Mouse (Mus musculus): ENCODE data around the gene Smarcd3.

The Smarcd3 gene

DNA sequence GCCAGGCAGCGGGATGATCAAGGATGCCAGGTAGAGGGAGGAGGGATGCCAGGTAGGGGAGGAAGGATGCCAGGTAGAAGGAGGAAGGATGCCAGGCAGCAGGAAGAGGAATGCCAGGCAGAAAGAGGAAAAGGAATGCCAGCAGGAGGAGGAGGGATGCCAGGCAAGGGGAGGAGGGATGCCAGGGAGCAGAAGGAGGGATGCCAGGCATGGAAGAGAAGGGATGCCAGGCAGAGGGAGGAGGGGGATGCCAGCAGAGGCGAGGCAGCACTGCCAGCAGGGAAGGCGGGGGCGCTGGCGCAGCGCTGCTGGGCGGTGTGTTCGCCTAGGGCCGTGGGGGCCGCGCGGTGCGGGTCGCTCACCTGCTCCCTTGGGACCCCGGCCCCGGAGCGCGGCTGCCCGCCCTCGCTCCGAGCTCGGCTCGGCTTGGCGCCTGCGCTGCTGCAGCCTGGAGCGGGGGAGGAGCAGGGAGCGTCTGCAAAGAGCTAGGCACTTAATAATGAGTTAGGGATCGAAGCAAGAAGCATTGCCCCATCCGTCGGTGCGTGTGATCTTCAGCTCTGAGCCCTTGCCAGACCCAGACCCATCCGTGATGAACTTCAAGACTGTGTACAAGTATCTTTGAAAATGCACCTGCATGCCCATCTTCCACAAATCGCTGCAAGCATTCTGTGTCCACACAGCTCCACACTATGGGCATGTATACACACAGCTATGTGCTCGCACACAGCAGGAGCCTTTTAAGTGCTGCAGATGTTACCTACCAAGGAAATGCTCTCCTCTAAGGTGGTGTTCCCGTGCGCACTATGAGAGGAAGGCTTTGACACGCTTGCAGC, at the start of gene Smarcd3:
TSS of gene Smarcd3 (minus strand) at position 426 of the 836 bp plus-strand sequence.
- in situ Hi-C loops (cut with MboI, MseI) = no loop called here

DNA sequence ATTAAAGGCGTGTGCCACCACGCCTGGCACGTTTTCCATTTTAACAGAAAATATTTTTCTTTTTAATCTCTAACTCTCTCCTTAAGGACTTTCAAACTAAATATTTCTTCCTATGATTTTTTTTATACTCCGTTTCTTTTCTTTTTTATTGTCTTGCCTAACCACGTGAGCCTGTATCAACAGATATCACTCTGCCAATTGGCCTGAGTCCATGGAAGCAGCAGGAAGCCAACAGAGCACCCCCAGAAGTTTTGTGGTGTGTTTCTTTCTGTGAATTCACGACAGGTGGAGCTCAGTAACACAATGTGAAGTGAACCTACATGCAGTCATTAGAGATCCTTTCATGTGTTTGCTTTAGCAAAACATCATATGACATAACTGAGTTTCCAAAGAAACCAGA, 37.2 kb upstream of the Smarcd3 start:
- in situ Hi-C loops (cut with MboI, MseI) = loop anchor here (10.0 kb wide), 1 partner anchor 707 kb away; no protein-coding TSS in a partner anchor

DNA sequence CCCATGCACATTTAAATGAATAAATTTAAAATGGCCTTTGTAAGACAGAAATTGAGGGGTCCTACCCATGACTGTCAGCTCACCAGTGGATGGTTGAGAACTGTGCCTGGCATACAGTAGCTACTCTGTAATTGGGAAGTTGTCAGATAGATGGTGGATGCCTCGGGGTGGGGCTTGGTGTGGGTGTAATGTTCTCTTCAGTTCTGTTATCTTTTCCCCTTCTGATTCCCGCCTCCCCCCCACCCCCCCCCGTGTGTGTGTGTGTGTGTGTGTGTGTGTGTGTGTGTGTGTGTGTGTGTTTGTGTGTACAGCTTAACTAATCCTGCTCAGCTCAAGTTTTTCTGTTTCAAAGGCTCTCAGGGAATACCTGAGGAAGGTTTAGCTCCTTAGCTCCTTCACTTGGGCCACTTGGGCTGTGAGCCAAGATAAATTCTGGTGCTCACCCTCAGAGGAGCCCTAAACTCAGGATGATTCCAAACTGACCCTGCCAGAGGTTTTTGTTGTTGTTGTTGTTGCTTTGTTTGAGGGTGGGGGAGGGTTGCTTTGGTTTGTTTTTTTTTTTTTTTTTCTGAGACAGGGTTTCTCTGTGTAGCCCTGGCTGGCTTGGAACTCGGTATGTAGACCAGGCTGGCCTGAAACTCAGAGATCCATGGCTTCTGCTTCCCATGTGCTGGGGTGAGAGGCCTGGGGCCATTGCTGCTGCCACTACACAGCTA, 35.7 kb upstream of the Smarcd3 start:
- in situ Hi-C loops (cut with MboI, MseI) = loop anchor here (10.0 kb wide), 1 partner anchor 705 kb away; no protein-coding TSS in a partner anchor

GRCm38 (mm10) chr5:24657113-24657512, 32.9 kb upstream of the Smarcd3 start:
- in situ Hi-C loops (cut with MboI, MseI) = no loop called here

DNA sequence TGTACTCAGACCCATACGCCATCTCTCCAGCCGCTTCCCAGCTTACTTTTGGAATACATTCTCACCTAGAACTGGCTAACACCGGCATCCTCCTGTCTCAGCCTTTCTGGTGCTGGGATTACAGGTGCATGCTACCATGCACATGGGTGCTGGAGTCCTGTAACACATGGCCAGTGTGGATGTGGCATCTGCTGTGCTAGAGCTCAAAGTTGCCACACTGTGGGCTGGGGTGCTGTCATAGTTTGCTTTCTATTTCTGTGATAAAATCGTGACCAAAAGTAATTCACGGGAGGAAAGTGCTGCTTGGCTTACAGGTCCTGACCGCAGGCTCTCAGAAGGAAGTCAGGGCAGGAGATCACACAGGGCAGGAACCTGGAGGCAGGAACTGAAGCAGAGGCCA, 30.3 kb upstream of the Smarcd3 start:
- in situ Hi-C loops (cut with MboI, MseI) = no loop called here

DNA sequence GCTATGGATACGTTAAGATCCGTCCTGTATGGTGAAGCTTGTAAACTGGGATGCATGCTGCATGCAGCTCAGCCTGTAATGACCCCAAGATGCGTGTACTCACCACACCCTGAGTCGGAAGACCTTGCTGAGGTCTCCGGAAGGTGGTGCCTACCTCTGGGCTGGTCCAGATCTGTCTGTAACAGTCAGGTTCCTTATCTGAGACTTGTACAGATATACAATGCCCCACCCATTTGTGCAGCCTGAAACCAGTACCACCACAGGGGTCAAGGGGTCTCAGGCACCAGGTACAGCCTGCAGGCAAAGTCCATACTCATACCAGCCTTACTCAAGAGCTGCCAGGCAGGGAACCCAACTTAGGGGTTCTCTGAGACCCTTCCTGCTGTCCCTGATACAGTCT, 28.6 kb upstream of the Smarcd3 start:
- in situ Hi-C loops (cut with MboI, MseI) = no loop called here

DNA sequence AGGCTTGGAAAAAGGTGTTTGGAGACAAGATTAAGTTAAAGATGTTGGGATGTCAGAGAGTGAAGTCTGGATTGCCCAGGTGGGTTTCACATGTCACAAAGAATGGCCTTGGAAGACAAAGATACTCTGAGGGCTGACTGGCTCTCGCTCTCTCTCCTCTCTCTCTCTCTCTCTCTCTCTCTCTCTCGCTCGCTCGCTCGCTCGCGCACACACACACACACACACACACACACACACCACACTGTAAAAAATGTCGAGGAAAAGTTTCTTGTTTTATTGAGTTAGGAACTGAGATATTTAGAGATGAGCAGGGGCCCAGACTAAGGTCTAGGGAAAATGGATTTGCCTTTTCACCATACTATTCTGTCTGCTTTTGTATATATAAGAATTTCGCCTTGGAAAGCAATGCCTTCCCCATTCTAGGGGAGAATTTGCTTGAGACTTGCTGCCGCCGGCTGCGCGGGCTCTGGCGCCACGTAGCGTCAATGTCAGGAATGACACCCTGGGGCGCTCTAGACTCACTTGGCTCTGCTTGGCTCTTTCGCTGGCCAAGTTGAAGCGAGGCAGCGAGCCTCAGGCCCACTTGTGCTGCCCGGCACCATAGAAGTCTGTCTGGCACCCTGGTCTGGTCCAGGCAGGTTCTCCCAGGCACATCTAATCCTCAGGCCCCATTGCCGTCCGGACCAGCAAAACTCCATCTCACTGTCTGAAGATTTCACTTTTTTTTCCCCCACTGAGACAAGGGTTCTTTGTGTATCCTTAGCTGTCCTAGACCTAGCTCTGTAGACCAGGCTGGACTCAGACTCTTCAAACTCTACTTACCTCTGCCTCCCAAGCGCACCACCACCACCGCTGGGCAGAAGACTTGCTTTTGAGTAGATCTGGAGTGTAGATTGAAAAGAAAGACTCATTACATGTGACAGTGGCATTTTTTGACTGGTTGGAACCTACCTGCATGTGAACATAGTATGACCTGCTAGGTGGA, 27.8 kb upstream of the Smarcd3 start:
- in situ Hi-C loops (cut with MboI, MseI) = no loop called here

DNA sequence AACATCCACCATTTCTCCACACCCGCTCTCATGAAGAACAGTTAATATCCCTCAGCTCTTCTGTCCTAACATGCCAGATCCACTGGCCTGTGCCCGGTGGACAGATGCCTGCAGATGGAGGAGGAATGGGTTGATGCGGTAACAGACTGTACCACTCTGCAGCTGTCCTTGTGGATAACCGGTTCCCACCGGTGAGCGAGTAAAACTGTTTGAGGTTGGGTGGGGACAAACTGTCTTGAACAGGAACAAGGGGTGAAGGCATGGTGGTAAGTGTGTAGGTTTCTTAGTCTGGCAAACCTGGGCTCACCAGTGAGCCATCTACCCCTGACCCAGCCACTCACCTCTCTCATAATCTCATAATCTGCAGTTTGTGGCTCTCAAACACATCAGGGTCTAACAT, 27.1 kb upstream of the Smarcd3 start:
- in situ Hi-C loops (cut with MboI, MseI) = no loop called here

DNA sequence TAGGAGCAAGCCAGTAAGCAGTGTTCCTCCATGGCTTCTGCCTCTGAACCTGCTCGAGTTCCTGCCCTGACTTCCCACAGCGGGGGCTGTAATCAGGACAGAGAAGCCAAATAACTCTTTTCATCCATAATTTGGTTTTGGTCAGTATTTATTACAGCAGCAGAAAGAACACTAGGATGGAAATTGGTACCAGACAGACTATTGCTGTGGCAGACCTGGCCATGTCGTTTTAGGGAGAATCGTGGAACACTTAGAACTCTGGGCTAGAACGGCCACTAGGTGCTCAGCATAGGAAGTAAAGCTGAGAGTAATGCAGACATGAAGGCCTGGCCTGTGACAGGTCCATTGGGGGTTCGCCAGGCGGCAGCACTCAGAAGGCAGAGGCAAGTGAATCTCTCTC, 25.5 kb upstream of the Smarcd3 start:
- in situ Hi-C loops (cut with MboI, MseI) = no loop called here

DNA sequence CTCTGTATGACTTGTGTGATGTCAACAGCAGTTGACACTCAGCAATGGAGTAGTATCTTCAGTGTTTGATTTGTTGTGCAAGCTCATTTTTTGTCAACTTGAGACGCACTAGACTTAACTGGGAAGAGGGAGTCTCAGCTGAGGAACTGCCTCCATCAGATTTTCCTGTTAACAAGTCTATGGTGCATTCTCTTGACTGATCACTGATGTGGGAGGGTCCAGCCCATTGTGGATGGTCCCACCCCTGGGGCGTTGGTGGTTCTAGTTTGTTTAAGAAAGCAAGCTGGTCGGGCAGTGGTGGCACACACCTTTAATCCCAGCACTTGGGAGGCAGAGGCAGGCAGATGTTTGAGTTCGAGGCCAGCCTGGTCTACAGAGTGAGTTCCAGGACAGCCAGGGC, 25.0 kb upstream of the Smarcd3 start:
- in situ Hi-C loops (cut with MboI, MseI) = no loop called here

- in situ Hi-C loops (cut with MboI, MseI) = no loop called here
Measured at GRCm38 (mm10) chr5:24645454-24645853, 21.2 kb upstream of the Smarcd3 start.

DNA sequence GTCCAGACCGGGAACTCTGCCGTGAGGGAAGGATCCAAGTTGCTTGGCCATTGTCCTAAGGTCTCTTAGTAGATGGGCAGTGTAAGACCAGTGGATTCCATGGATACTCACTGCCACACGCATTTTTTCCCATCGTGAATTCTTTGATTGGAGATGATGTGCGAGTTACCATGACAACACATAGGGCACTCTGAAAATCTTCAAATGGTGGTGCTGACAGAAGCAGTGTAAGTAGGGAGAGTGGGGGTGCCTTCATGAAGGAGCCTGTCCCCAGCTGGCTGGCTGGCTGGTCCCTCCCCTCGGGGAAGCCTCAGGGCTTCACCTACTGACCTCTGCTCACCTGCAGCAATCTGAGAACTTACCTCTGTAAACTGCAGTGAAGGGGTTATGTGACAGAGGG, 14.9 kb upstream of the Smarcd3 start:
- in situ Hi-C loops (cut with MboI, MseI) = no loop called here

- in situ Hi-C loops (cut with MboI, MseI) = no loop called here
Measured at GRCm38 (mm10) chr5:24638131-24638530, 13.9 kb upstream of the Smarcd3 start.

DNA sequence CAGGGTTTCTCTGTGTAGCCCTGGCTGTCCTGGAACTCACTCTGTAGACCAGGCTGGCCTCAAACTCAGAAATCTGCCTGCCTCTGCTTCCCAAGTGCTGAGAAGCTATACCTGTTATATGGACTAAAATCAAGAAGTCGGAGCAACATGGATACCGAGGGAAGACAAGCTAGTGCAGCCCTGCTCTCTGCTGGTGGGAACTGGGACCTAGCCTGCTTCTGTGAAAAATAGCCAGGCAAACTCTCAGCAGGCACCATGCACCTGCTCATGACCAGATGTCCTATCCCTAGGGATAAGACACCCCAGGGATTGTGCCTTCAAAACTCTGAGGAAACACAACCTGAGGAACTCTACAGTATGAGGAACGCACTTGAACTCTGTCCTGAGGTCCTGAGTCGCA, 12.8 kb upstream of the Smarcd3 start:
- in situ Hi-C loops (cut with MboI, MseI) = no loop called here

DNA sequence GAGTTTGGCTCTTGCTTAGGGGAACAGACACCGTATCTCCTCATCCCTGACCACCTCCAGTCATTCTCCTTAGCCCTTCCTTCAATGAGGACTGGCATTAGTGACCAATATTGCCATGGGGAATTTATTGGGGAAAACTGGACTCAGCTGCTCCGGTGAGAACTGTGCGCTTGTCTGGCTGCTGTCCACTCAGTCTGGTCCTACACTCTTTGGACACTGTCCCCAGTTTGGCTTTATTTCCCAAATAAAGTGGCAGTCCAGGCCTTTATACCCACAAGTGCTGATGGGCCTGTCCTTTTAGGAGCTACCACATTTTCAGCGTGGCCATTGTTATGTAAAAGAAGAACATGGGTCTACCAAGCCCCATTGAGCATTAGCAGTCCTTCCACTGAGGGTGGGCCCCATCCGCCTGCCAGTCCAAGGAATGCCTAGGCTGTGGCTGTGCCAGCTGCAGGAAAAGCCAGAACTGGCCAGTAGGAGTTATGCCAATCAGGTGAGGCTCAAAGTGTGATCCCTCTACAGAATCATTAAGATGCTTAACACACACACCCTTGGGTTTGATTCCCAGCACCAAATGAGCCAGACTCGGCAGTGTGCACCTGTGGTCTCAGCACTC, 11.4 kb upstream of the Smarcd3 start:
- in situ Hi-C loops (cut with MboI, MseI) = no loop called here

GRCm38 (mm10) chr5:24635093-24635492, 10.9 kb upstream of the Smarcd3 start:
- in situ Hi-C loops (cut with MboI, MseI) = no loop called here

DNA sequence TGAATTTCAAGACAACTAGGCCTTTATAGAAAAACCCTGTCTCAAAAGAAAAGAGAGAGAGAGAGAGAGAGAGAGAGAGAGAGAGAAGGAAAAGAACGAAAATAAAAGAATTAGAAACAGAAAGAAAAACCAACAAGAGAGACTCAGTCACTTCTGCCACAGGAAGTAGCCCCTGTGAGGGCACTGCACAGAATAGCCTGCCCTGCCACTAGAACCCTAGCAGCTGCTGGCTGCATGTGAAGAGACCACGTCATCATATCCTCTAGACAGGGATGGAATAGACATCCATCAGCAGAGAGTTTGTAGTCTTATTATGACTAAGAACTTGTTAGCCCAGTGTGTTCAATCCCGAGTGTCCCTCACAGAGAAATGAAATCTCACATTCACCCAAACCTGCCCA, 5.5 kb upstream of the Smarcd3 start:
- in situ Hi-C loops (cut with MboI, MseI) = no loop called here

DNA sequence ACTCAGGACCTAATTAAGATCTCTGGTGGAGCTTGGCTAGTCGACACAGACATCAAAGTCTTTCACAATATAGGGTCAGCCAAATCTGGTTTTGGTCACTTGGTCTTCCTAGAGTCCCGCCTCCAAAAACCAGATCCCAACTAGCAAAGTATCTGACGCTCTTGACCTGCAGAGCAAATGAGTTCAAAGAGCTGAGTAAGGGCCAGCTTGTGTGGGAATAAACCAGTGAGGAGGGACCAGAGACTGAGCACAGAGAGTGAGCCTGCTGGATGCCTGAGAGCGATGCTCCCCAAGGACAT, 560 bp upstream of the Smarcd3 start:
- in situ Hi-C loops (cut with MboI, MseI) = no loop called here

DNA sequence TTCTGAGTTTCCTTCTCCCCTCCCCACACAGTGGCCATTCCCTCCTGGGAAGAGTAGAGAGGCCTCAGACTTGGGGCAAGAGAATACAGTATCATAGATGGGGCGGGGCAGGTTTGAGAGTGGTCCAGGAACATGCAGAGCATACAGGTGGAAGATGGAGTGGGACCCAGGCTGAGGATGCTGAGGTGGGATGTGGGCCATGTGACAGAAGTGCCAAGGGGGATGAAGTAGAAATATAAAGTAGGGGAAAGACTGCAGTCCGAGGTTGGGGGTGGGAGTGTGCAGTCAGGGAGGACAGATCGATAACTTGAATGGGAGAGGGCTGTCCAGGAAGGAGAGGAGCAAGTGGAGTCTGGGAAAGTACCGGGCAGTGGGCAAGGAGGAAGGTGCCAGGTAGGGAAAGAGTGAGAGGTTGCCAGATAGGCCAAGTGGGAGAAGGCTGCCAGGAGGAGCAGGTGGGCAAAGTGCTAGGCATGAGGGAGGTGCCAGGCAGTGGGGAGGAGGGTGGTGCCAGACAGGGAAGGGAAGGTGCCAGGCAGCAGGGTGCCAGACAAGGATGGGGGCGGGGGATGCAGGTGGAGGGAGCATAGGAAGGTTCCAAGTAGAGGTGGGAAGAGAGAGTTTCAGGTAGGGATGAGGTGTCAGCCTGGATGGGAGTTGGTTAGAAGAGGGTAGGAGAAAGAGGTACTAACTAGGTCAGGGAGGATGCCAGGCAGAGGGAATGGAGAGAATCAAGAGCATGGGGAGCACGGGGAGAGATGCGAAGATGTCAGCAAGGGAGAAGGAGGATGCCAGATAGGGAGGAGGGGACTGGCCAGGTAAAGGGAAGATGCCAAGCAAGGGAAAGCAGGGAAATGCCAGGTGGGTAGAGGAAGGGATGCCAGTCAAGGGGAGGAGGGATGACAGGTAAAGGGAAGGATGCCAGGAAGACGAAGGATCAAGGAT, 898 bp downstream of the Smarcd3 start:
- in situ Hi-C loops (cut with MboI, MseI) = no loop called here

GRCm38 (mm10) chr5:24622386-24623040, 1.7 kb downstream of the Smarcd3 start:
- in situ Hi-C loops (cut with MboI, MseI) = no loop called here
